Mouse (Mus musculus): Measurements from ENCODE around the gene Timm13.

GRCm38 (mm10) chr10:80932700-80933420, 32.1 kb upstream of the Timm13 start:
- TF ChIP-seq CTCF (IDR thresholded peaks at IDR 0.05; ENCODE audit: borderline replicate concordance, extremely low read depth, insufficient read depth, insufficient read length) = no peak
- no peak for TF ChIP-seq POLR2A (IDR thresholded peaks at IDR 0.05; ENCODE audit: borderline replicate concordance, extremely low read depth, insufficient read depth, insufficient read length, poor library complexity, severe bottlenecking)
